Mouse (Mus musculus) hindbrain, postnatal 0 days (tissue): ENCODE measurements around the gene Slc6a11. TPM values are rescaled to one million over a fixed set of nuclear protein-coding genes. Genes with fewer than 3 reads are reported as not detected.

ENCODE experiments used
- ATAC-seq: fragments of 200-750 bp; cut with Nextera tagmentation; 2 replicates; pipeline ENCODE4 v1.8.0; 2017; ENCODE audit warnings: mild to moderate bottlenecking, moderate TSS enrichment, moderate library complexity
- DNase-seq: peaks from one replicate; pipeline ENCODE4 v3.0.0-alpha.2; 2015; ENCODE audit warnings: low spot score
- H3K27ac ChIP-seq: fragments of 300-500 bp; sonication (generic); 2 replicates; pipeline ENCODE4 v1.5.1; 2014; ENCODE audit warnings: mild to moderate bottlenecking
- H3K27me3 ChIP-seq: fragments of 300-500 bp; sonication (generic); 2 replicates; pipeline ENCODE4 v1.6.1; 2014; ENCODE audit warnings: low read length, mixed read lengths; ENCODE audit not compliant: insufficient read depth
- H3K36me3 ChIP-seq: fragments of 300-500 bp; sonication (generic); 2 replicates; pipeline ENCODE4 v1.6.1; 2014; ENCODE audit warnings: low read length, mixed read lengths; ENCODE audit not compliant: insufficient read depth
- H3K4me1 ChIP-seq: fragments of 300-500 bp; sonication (generic); 2 replicates; pipeline ENCODE4 v1.6.1; 2014; ENCODE audit warnings: antibody characterized with exemption, low read length, mixed read lengths; ENCODE audit not compliant: insufficient read depth
- H3K4me2 ChIP-seq: fragments of 300-500 bp; sonication (generic); 2 replicates; pipeline ENCODE4 v1.6.1; 2014; ENCODE audit warnings: low read depth, mild to moderate bottlenecking, low read length, moderate library complexity, mixed read lengths
- H3K4me3 ChIP-seq: fragments of 300-500 bp; sonication (generic); 2 replicates; pipeline ENCODE4 v1.5.1; 2014; ENCODE audit warnings: low read length
- H3K9ac ChIP-seq: fragments of 300-500 bp; sonication (generic); replicated peaks from 2 replicates; pipeline ENCODE4 v1.6.1; 2014; ENCODE audit warnings: mild to moderate bottlenecking, low read length, moderate library complexity, mixed read lengths
- H3K9me3 ChIP-seq: fragments of 300-500 bp; sonication (generic); 2 replicates; pipeline ENCODE4 v1.6.1; 2016; ENCODE audit warnings: low read length, mixed read lengths
- CTCF ChIP-seq: IDR thresholded peaks from 2 replicates; pipeline ENCODE4 v1.5.1; 2016; ENCODE audit warnings: antibody characterized with exemption, control low read depth, low read depth
- WGBS: fragments of 180-500 bp; shearing (Covaris S2); extraction: QIAGEN DNeasy Blood & Tissue Kit; methylation state at CpG from one replicate; pipeline ENCODE4 v1.1.7; 2014; 5-methylcytosine and 5-hydroxymethylcytosine counted together
- polyA plus RNA-seq: library from polyadenylated mRNA; unstranded; fragments of >200 nt; fragmentation: Nextera tagmentation; extraction: Ambion mirVana; gene quantifications from 2 replicates; pipeline ENCODE4 v1.2.1, GENCODE M21; 2015
- total RNA-seq: library from RNA; depleted of rRNA; stranded (reverse); fragments of >200 nt; gene quantifications from 2 replicates; pipeline ENCODE4 v1.2.3, GENCODE M21; 2014; rRNA removed

The Slc6a11 gene
- total and polyA plus RNA-seq, 2 experiments from 2014 or later: 154 to 308 TPM

DNA sequence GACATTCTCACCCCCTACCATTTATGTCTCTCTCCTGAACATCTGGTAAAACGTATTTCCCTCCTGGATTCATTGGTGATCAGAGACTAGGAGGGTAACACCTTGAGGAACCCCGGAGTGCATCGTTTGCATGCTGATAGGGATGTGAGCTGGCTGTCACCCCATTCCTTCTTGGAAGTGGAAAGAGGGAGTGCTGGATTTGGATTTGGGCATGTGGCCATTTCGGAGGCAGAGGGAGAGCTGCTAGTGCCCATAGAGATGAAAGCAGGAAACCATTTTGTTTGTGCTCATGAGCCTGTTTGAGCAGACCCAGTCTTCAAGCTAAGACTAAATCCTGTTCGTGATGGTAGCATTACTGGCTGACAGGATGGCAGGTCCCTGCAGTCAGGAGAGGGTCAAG lies 160.4 kb downstream of the Slc6a11 start:
- Histone ChIP-seq H3K9ac (0 out of 2 replicates have a peak overlapping the region, but pooled peaks have one; percentile 21), H3K36me3 (no peaks in the 10 kb centered on the region), H3K27ac (peak overlapping the region; percentile 90), H3K9me3 (no peaks in the 10 kb centered on the region), H3K4me1 (peaks cover 53% of the 10 kb centered on the region), H3K4me3 (no peak overlapping the region), H3K27me3 (no peaks in the 10 kb centered on the region), H3K4me2 (no peak overlapping the region)
- TF ChIP-seq CTCF: no peak
- ATAC-seq (no peak), DNase-seq (peak; percentile 53)
- WGBS: 23% methylated on average over 5 of the region's 5 CpGs

DNA sequence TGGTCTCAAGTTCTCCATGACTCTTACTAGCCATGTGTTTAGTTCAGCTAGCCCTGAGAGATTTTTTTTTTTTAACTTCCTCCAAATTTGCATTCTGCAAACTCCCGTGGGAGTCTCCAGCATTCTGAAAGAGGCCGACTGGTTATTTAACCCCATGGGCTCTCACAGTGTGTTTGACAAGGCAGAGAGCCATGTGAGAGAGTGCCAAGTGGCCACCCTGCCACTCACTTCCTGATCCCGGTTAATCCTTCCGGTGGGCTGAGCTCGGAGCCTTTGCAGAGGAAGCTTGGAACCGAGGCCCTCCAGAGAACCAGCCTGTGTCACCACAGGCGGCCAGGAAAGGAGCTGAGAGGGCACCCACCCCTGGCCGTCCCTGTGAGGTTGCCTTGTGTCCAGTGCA lies 162.5 kb downstream of the Slc6a11 start:
- no peaks in the 10 kb centered on the region for H3K36me3 ChIP-seq
- no peaks in the 10 kb centered on the region for H3K9me3 ChIP-seq
- DNase-seq (peak; percentile 57), ATAC-seq (no peak)
- peaks cover 63% of the 10 kb centered on the region for H3K4me1 ChIP-seq
- 20% methylated on average over 8 of the region's 8 CpGs for WGBS
- no peak for TF ChIP-seq CTCF
- peak overlapping the region; percentile 90 for H3K27ac ChIP-seq
- no peak overlapping the region for H3K4me3 ChIP-seq
- H3K4me2 ChIP-seq: no peak overlapping the region
- no peak overlapping the region for H3K9ac ChIP-seq
- H3K27me3 ChIP-seq: no peaks in the 10 kb centered on the region

DNA sequence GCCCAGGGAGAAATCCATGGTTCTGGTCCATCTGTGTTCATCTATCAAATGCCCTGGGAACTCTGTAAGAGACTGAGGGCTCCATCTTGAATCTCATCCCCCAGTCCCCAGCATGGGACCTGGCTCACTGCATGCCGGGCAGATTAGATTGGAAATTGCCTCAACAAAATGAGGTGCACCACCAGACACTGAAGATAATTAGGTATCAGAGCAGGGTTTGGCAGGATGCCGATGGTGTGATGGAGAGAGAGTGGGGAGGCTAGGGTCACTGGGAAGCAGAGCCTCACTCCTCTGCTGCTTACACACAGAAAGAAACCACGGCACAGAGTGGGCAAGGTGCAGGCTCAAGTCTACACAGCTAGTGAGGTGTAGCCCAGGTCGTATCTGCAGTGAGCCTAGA lies 164.0 kb downstream of the Slc6a11 start:
- no peaks in the 10 kb centered on the region for H3K27me3 ChIP-seq
- H3K4me1 ChIP-seq: peaks cover 51% of the 10 kb centered on the region
- H3K27ac ChIP-seq: no peak overlapping the region
- H3K9ac ChIP-seq: no peak overlapping the region
- H3K9me3 ChIP-seq: no peaks in the 10 kb centered on the region
- WGBS: 55% methylated on average over 4 of the region's 4 CpGs
- TF ChIP-seq CTCF: no peak
- ATAC-seq (no peak), DNase-seq (peak; percentile 34)
- no peak overlapping the region for H3K4me2 ChIP-seq
- H3K36me3 ChIP-seq: no peaks in the 10 kb centered on the region; the same call in 1 of the 2 replicates
- no peak overlapping the region for H3K4me3 ChIP-seq

DNA sequence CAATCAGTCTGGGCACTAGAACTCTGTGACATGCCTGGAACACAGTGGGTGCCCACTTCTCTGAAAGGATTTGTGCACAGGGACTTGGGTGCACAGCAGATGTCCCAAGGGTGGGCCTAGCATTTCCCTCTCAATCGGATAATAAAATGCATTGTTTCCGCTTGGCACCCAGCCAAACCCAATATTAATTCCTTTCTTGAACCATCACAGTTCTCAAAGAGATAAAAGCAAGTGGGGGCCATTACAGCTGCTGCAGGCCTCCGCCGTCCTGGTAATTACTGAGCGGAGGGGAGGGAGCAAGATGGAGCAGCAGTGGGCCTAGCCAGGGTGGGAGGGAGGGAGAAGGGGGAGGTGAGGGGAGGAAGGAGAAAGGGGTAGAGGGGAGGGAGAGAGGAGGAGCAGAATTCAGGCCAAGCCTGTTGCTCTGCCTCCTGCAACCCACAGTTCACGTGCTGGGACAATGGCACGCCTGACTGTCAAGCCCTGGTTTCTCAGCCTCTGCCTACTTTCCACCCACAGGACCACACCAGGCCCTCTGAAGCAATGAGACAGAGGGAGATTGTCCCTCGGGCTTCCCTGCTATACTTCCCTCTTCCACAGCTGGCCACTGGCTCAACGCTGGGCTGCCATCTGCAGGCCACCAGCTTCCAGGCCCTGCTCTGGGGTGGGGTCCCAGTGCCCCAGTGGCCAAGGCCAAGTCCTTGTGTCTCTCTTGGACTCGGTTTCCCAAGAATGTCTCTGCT lies 166.4 kb downstream of the Slc6a11 start:
- ATAC-seq (peak; percentile 75), DNase-seq (peak; percentile 69)
- WGBS: 28% methylated on average over 10 of the region's 10 CpGs
- no peak overlapping the region for H3K4me3 ChIP-seq
- H3K27ac ChIP-seq: peak overlapping the region; percentile 74
- H3K27me3 ChIP-seq: no peaks in the 10 kb centered on the region
- H3K9me3 ChIP-seq: no peaks in the 10 kb centered on the region
- peak; percentile 59 for TF ChIP-seq CTCF
- H3K4me2 ChIP-seq: no peak overlapping the region
- H3K4me1 ChIP-seq: peaks cover 31% of the 10 kb centered on the region
- H3K9ac ChIP-seq: peak overlapping the region; percentile 21; the same call in 1 of the 2 replicates
- H3K36me3 ChIP-seq: peaks cover 4% of the 10 kb centered on the region; the same call in 1 of the 2 replicates

Other genes starting within 250 kb of the Slc6a11 start
- gene Atp2b2, start 88.6 kb upstream of the Slc6a11 start, total RNA-seq: 119 and 127 TPM in 2 replicates
- gene Atp2b2, start 88.6 kb upstream of the Slc6a11 start, polyA plus RNA-seq: 57.9 and 58.8 TPM in 2 replicates
- 433 and 470 TPM in 2 replicates for gene Slc6a1, start 151.4 kb downstream of the Slc6a11 start, total RNA-seq
- gene Slc6a1, start 151.4 kb downstream of the Slc6a11 start, polyA plus RNA-seq: 176 and 177 TPM in 2 replicates